Mouse (Mus musculus) G1E (cell line): ENCODE data around the gene Kctd20.

Source experiments
- CTCF ChIP-seq: IDR thresholded peaks from 2 replicates; pipeline ENCODE4 v1.5.1; 2012; ENCODE audit warnings: low read depth, low read length, inconsistent platforms, mixed read lengths
- GATA1 ChIP-seq: IDR thresholded peaks from 2 replicates; pipeline ENCODE4 v1.6.1; 2012; ENCODE audit warnings: borderline replicate concordance, low read length, inconsistent platforms, mixed read lengths
- POLR2AphosphoS5 ChIP-seq: IDR thresholded peaks from 2 replicates; pipeline ENCODE4 v1.6.1; 2012; ENCODE audit warnings: low read depth, low read length, inconsistent platforms; ENCODE audit not compliant: insufficient replicate concordance
- TAL1 ChIP-seq: conservative IDR thresholded peaks from 2 replicates; pipeline ENCODE4 v1.6.1; 2012; ENCODE audit warnings: low read depth, low read length, inconsistent platforms, mixed read lengths

DNA sequence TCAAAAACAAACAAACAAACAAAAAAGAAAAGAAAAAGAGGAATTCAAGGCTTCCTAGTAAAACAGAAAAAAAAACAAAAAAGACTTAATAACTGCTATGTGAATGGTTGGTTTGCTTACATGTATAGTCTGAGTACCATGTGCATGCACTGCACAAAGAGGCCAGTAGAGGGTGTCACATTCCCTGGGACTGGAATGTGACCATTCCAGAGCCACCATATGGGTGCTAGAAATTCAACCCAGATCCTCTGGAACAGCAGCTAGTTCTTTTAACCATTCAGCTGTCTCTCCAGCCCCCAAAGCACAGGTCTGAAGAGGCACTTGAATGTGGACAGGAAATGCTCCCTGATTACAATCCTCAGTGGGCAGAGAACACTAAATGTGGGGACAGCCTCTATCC lies 35.1 kb downstream of the Kctd20 start:
- TF ChIP-seq CTCF = peak; percentile 56
- TF ChIP-seq TAL1 = no peak
- no peak for TF ChIP-seq GATA1
- no peak for TF ChIP-seq POLR2AphosphoS5
